Mouse (Mus musculus) myocyte (in vitro differentiated cells): Measurements from ENCODE around the gene Zfp775.

ENCODE experiments used
- E2F4 ChIP-seq: IDR thresholded peaks from one replicate; pipeline ENCODE4 v1.6.1; 2011; ENCODE audit warnings: mild to moderate bottlenecking, control low read depth, moderate library complexity; ENCODE audit not compliant: insufficient read depth
- MAX ChIP-seq: IDR thresholded peaks from one replicate; pipeline ENCODE4 v1.6.1; 2011; ENCODE audit warnings: low read depth, mild to moderate bottlenecking, control low read depth
- MYOG ChIP-seq, 3 experiments: IDR thresholded peaks; one replicate each; pipeline ENCODE4 v1.6.1; 2011; ENCODE audit warnings: control low read depth in 2 of 3, low read depth in 2 of 3, mild to moderate bottlenecking in 2 of 3; ENCODE audit not compliant: insufficient read length in 2 of 3, control insufficient read depth in 1 of 3, insufficient read depth in 1 of 3
- POLR2A ChIP-seq: IDR thresholded peaks from one replicate; pipeline ENCODE4 v1.6.1; 2011; ENCODE audit warnings: low read depth, mild to moderate bottlenecking, control low read depth, moderate library complexity; ENCODE audit not compliant: insufficient read length
- POLR2AphosphoS2 ChIP-seq: IDR thresholded peaks from one replicate; pipeline ENCODE4 v1.6.1; 2011; ENCODE audit warnings: low read depth, control low read depth; ENCODE audit not compliant: insufficient read length
- TCF3 ChIP-seq: IDR thresholded peaks from one replicate; pipeline ENCODE4 v1.6.1; 2011; ENCODE audit warnings: low read depth, control low read depth; ENCODE audit not compliant: insufficient read length

GRCm38 (mm10) chr6:48646995-48647394, 45.1 kb downstream of the Zfp775 start, which contains the start of gene Gimap8:
- no peak for TF ChIP-seq POLR2A
- TF ChIP-seq E2F4, result no peak
- no peak for TF ChIP-seq TCF3
- no peak for TF ChIP-seq POLR2AphosphoS2
- no peak for TF ChIP-seq MAX
- TF ChIP-seq MYOG (IDR thresholded peaks at IDR 0.05; ENCODE audit: control insufficient read depth in 1 of 3, insufficient read depth in 1 of 3, insufficient read length in 2 of 3, low read depth in 2 of 3), result no peak
